Mouse (Mus musculus) embryonic facial prominence, embryonic 10.5 days (tissue): Measurements from ENCODE around the gene Med19. TPM values are rescaled to one million over a fixed set of nuclear protein-coding genes. Genes with fewer than 3 reads are reported as not detected.
A peak's percentile ranks its signal among the peaks of the same experiment; 100 is the strongest.

Experiments
- DNase-seq: peaks from one replicate; pipeline ENCODE4 v3.0.0-alpha.2; 2017; ENCODE audit warnings: low spot score
- H3K27ac ChIP-seq: fragments of 300-500 bp; sonication (generic); replicated peaks from 2 replicates; pipeline ENCODE4 v1.5.1; 2016; ENCODE audit warnings: mild to moderate bottlenecking
- H3K27me3 ChIP-seq: fragments of 300-500 bp; sonication (generic); replicated peaks from 2 replicates; pipeline ENCODE4 v1.6.1; 2016; ENCODE audit warnings: low read depth, mild to moderate bottlenecking; ENCODE audit not compliant: poor library complexity, severe bottlenecking
- H3K36me3 ChIP-seq: fragments of 300-500 bp; sonication (generic); replicated peaks from 2 replicates; pipeline ENCODE4 v1.6.1; 2016; ENCODE audit warnings: mild to moderate bottlenecking, moderate library complexity
- H3K4me1 ChIP-seq: fragments of 300-500 bp; sonication (generic); 2 replicates; pipeline ENCODE4 v1.6.1; 2016
- H3K4me3 ChIP-seq: fragments of 300-500 bp; sonication (generic); 2 replicates; pipeline ENCODE4 v1.5.1; 2016; ENCODE audit warnings: mild to moderate bottlenecking, moderate library complexity
- H3K9me3 ChIP-seq: fragments of 300-500 bp; sonication (generic); 2 replicates; pipeline ENCODE4 v1.6.1; 2016; ENCODE audit warnings: mild to moderate bottlenecking
- WGBS: fragments of 180-500 bp; shearing (Covaris S2); methylation state at CpG from one replicate; pipeline ENCODE4 v1.1.7; 2016; 5-methylcytosine and 5-hydroxymethylcytosine counted together
- polyA plus RNA-seq: library from polyadenylated mRNA; unstranded; fragments of >200 nt; fragmentation: Nextera tagmentation; extraction: Ambion mirVana; gene quantifications from 2 replicates; pipeline ENCODE4 v1.2.1, GENCODE M21; 2016

Gene Med19
- polyA plus RNA-seq, 1 experiment from 2014 or later = 46.4 TPM

- Histone ChIP-seq H3K9me3 (no peaks in the 10 kb centered on the region), H3K27ac (no peak overlapping the region), H3K4me3 (peak overlapping the region; percentile 83; the same call in 1 of the 2 replicates), H3K36me3 (peaks cover 20% of the 10 kb centered on the region), H3K27me3 (no peaks in the 10 kb centered on the region), H3K4me1 (peaks cover 23% of the 10 kb centered on the region)
- WGBS = 94% methylated on average over 6 of the region's 6 CpGs
- no peak for DNase-seq
Observed at GRCm38 (mm10) chr2:84647051-84647568, 31.1 kb upstream of the Med19 start.

GRCm38 (mm10) chr2:84648369-84648768, 29.8 kb upstream of the Med19 start:
- no peak for DNase-seq
- 51% methylated on average over 6 of the region's 6 CpGs for WGBS
- Histone ChIP-seq H3K4me1 (peaks cover 23% of the 10 kb centered on the region), H3K27ac (peak overlapping the region; percentile 35; the same call in 1 of the 2 replicates), H3K36me3 (peaks cover 18% of the 10 kb centered on the region), H3K27me3 (no peaks in the 10 kb centered on the region), H3K9me3 (no peaks in the 10 kb centered on the region), H3K4me3 (peak overlapping the region; percentile 83)

- peak; percentile 56 for DNase-seq
- peak overlapping the region; percentile 95 for H3K27ac ChIP-seq
- H3K4me3 ChIP-seq = peak overlapping the region; percentile 83
- no peaks in the 10 kb centered on the region for H3K9me3 ChIP-seq
- under 1% methylated on average over 10 of the region's 10 CpGs for WGBS
- peaks cover 18% of the 10 kb centered on the region for H3K36me3 ChIP-seq
- H3K27me3 ChIP-seq = no peaks in the 10 kb centered on the region
- peaks cover 23% of the 10 kb centered on the region for H3K4me1 ChIP-seq
Observed at GRCm38 (mm10) chr2:84649674-84650073, 28.5 kb upstream of the Med19 start.

GRCm38 (mm10) chr2:84650464-84651195, 27.6 kb upstream of the Med19 start, which contains the start of gene Ctnnd1:
Gene Ctnnd1 (minus strand): TSS chr2:84650765.
- H3K4me1 ChIP-seq = peaks cover 23% of the 10 kb centered on the region
- peak within 1 kb of the TSS; percentile 83 for H3K4me3 ChIP-seq
- H3K9me3 ChIP-seq = no peaks in the 10 kb centered on the region
- H3K27me3 ChIP-seq = no peaks in the 10 kb centered on the region
- under 1% methylated on average over 15 of the region's 15 CpGs for WGBS
- DNase-seq = peak; percentile 86
- peaks cover 17% of the 10 kb centered on the region for H3K36me3 ChIP-seq
- H3K27ac ChIP-seq = peak within 1 kb of the TSS; percentile 95

GRCm38 (mm10) chr2:84653354-84653753, 24.8 kb upstream of the Med19 start:
- Histone ChIP-seq H3K27ac (no peak overlapping the region), H3K36me3 (no peaks in the 10 kb centered on the region), H3K27me3 (no peaks in the 10 kb centered on the region), H3K4me1 (peaks cover 12% of the 10 kb centered on the region), H3K4me3 (no peak overlapping the region), H3K9me3 (no peaks in the 10 kb centered on the region)
- DNase-seq = no peak

DNA sequence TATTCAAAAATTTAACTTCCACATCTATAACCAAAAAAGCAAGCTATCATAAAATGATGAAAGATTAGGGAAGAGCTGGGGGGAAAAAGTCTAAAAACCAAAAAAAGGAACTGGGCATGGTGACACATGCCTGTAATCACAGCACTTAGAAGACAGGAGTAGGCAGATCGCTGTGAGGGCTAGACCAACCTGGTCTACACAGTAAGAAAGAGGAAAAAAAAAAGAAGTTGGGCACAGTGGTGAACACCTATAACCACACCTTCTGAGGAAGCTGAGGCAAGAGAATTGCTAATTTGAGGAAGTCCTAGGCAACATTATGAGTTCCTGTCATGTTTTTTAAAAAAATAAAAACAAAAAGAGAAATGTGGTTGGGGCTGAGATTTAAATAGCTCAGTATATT, 22.3 kb upstream of the Med19 start:
- 74% methylated on average over 1 of the region's 1 CpGs for WGBS
- H3K36me3 ChIP-seq = no peaks in the 10 kb centered on the region
- peaks cover 4% of the 10 kb centered on the region; the same call in 1 of the 2 replicates for H3K9me3 ChIP-seq
- DNase-seq = no peak
- H3K4me1 ChIP-seq = peaks cover 3% of the 10 kb centered on the region; the same call in 1 of the 2 replicates
- H3K4me3 ChIP-seq = no peak overlapping the region
- H3K27me3 ChIP-seq = no peaks in the 10 kb centered on the region
- H3K27ac ChIP-seq = no peak overlapping the region

DNA sequence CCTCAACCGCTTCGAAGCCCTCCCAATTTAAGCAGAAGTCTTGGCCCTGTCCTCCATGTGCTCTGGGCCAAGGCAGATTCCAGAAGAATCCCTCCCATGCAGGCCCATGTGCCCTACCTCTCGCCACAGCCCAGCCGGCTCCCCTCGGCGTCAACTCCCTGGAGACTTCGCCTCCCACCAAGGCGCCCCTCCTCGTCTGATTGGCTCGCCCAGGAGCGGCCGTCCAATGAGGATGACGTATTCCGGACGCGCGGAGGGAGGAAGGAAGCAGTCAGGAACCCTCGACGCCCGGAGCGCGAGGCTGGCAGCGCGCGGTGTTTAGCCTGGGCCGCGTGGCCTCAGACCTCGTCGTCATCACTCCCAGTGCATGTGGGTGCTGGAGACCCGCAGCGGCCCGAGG, 19.4 kb upstream of the Med19 start, which contains the start of gene Btbd18:
Gene Btbd18 (plus strand): TSS at position 274 of the 400 bp plus-strand sequence.
- Histone ChIP-seq H3K9me3 (peaks cover 4% of the 10 kb centered on the region; the same call in 1 of the 2 replicates), H3K27me3 (no peaks in the 10 kb centered on the region), H3K4me3 (no peak within 1 kb of the TSS), H3K27ac (no peak within 1 kb of the TSS), H3K4me1 (no peaks in the 10 kb centered on the region), H3K36me3 (no peaks in the 10 kb centered on the region)
- DNase-seq = no peak
- 93% methylated on average over 32 of the region's 32 CpGs for WGBS

GRCm38 (mm10) chr2:84660253-84660652, 17.9 kb upstream of the Med19 start:
- DNase-seq = no peak
- H3K27me3 ChIP-seq = no peaks in the 10 kb centered on the region
- H3K4me1 ChIP-seq = no peaks in the 10 kb centered on the region
- H3K36me3 ChIP-seq = no peaks in the 10 kb centered on the region
- no peak overlapping the region for H3K27ac ChIP-seq
- WGBS = 68% methylated on average over 3 of the region's 3 CpGs
- no peak overlapping the region for H3K4me3 ChIP-seq
- H3K9me3 ChIP-seq = peaks cover 4% of the 10 kb centered on the region; the same call in 1 of the 2 replicates

DNA sequence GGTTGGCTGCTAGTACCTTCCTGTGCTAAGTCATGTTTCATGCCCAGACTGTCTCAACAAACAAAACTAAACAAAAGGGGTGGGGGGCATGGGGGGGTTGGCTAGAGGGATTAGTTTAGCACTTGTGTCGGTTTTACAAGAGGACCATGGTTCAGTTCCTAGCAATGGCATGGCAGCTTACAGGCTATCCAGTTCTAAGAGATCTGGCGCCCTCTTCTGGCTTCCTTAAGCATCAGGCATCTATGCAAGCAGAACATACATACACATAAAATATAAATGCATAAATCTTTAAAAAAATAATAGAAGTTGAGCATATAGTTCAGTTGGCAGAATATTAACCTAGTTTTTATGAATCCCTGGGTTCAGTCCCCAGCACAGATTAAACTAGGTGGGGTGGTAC, 15.3 kb upstream of the Med19 start:
- no peak overlapping the region for H3K4me3 ChIP-seq
- H3K9me3 ChIP-seq = peaks cover 4% of the 10 kb centered on the region; the same call in 1 of the 2 replicates
- WGBS = 28% methylated on average over 2 of the region's 2 CpGs
- H3K27me3 ChIP-seq = no peaks in the 10 kb centered on the region
- peaks cover 8% of the 10 kb centered on the region for H3K36me3 ChIP-seq
- no peaks in the 10 kb centered on the region for H3K4me1 ChIP-seq
- DNase-seq = peak; percentile 41
- H3K27ac ChIP-seq = no peak overlapping the region

DNA sequence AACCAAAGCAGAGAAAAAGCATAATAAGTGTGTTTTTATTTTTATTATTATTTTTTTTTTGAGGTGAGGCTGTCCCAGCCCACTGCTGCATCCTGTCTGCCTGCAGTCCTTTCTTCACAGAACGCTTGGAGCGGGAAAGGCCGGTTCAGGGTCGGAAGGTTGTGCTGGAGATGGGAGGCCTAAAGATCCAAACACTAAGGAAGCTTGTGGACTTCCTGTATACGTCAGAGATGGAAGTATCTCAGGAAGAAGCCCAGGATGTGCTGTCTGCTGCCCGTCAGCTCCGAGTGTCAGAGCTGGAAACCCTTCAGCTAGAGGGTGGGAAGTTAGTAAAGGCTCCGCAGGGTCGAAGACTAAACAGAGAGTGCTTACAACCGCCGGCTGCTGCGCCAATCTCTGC, 12.1 kb upstream of the Med19 start:
- 58% methylated on average over 12 of the region's 12 CpGs for WGBS
- H3K4me3 ChIP-seq = no peak overlapping the region

DNA sequence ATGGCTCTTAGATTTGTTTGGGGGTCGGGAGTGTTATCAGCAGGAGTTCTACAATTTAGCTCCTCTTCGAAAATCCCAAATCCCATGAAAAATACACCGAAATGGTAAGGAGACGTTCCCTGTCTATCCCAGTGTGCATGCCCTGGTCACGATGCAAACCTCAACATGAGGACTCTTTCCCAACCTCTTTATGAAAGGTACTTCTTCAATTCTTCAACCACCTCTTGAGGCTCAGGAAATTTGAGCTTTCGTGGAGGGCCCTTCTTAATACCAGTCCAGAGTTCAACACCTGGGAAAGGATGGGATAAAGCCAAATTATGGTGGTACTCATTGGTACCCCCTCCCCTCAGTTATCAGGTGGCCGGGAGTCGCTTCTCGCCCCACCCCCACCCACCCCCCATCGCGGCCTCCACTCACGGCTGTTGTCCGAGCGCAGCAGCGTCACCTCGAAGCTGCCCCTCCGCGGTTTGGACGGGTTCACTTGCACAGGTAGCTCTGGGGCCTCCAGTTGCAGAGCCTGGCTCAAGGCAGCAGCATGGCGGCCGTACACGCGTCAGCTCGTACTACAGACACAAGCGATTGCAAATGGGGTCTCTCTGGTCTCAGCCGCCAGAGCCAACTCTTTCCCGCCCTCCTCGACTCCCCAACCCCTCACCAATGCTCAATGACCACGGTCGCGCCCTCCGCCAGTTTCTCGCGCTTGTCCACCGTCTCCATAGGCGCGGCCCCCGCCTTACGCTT, 8.2 kb upstream of the Med19 start:
- DNase-seq = no peak
- Histone ChIP-seq H3K4me1 (peaks cover 13% of the 10 kb centered on the region), H3K27me3 (no peaks in the 10 kb centered on the region), H3K27ac (peak overlapping the region; percentile 99), H3K4me3 (peak overlapping the region; percentile 93), H3K9me3 (no peaks in the 10 kb centered on the region), H3K36me3 (peaks cover 50% of the 10 kb centered on the region)
- WGBS = 3% methylated on average over 39 of the region's 39 CpGs

More for the DNA sequence above, 12.1 kb upstream of the Med19 start:
- no peak for DNase-seq
- Histone ChIP-seq H3K9me3 (no peaks in the 10 kb centered on the region), H3K27me3 (no peaks in the 10 kb centered on the region), H3K4me1 (peaks cover 11% of the 10 kb centered on the region), H3K27ac (no peak overlapping the region), H3K36me3 (peaks cover 24% of the 10 kb centered on the region)

DNA sequence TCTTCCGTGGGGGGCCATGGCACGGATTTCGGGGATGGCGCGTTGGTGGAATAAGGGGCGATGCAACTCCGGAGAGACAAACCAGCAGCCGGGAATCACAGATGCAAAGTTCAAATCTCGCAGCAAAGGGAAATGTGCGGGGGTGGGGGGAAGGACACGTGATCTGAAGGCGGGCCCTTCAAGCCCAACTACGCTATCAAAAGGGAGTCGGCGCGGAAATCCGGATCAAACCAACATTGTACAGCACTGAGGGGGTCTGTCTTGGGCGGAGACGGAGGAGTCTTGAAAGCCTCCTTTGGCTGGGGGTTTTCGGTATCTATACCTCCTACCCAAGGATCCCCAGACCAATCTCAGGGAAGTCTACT, 7.7 kb upstream of the Med19 start, which contains the start of gene Selenoh:
Gene Selenoh (minus strand): TSS at position 202 of the 365 bp plus-strand sequence.
- DNase-seq = peak; percentile 94
- no peaks in the 10 kb centered on the region for H3K9me3 ChIP-seq
- peaks cover 56% of the 10 kb centered on the region for H3K36me3 ChIP-seq
- H3K4me3 ChIP-seq = peak within 1 kb of the TSS; percentile 93
- peaks cover 13% of the 10 kb centered on the region for H3K4me1 ChIP-seq
- WGBS = 0% methylated on average over 20 of the region's 20 CpGs
- peak within 1 kb of the TSS; percentile 99 for H3K27ac ChIP-seq
- H3K27me3 ChIP-seq = no peaks in the 10 kb centered on the region
